Mouse (Mus musculus) limb, embryonic 15.5 days (tissue): ENCODE measurements around the gene Acrv1. TPM values are rescaled to one million over a fixed set of nuclear protein-coding genes. Genes with fewer than 3 reads are reported as not detected.
"Not testable (repeated sequence)": the region's sequence is repeated elsewhere in the genome, so short reads cannot be mapped to it uniquely, and the experiment has no call there.

ENCODE experiments used
- ATAC-seq: fragments of 200-750 bp; cut with Nextera tagmentation; 2 replicates; pipeline ENCODE4 v1.8.0; 2017; ENCODE audit warnings: low read depth, moderate TSS enrichment; ENCODE audit not compliant: insufficient number of reproducible peaks, low FRiP score, low TSS enrichment
- H3K27ac ChIP-seq: fragments of 300-500 bp; sonication (generic); 2 replicates; pipeline ENCODE4 v1.5.1; 2015; ENCODE audit warnings: moderate library complexity, mild to moderate bottlenecking, inconsistent platforms
- H3K27me3 ChIP-seq: fragments of 300-500 bp; sonication (generic); 2 replicates; pipeline ENCODE4 v1.6.1; 2015; ENCODE audit warnings: inconsistent platforms
- H3K36me3 ChIP-seq: fragments of 300-500 bp; sonication (generic); 2 replicates; pipeline ENCODE4 v1.6.1; 2015; ENCODE audit warnings: inconsistent platforms
- H3K4me1 ChIP-seq: fragments of 300-500 bp; sonication (generic); 2 replicates; pipeline ENCODE4 v1.6.1; 2015; ENCODE audit warnings: inconsistent platforms
- H3K4me2 ChIP-seq: fragments of 300-500 bp; sonication (generic); 2 replicates; pipeline ENCODE4 v1.6.1; 2015; ENCODE audit warnings: mild to moderate bottlenecking, inconsistent platforms
- H3K4me3 ChIP-seq: fragments of 300-500 bp; sonication (generic); 2 replicates; pipeline ENCODE4 v1.5.1; 2015; ENCODE audit warnings: mild to moderate bottlenecking, inconsistent platforms
- H3K9ac ChIP-seq: fragments of 300-500 bp; sonication (generic); 2 replicates; pipeline ENCODE4 v1.6.1; 2015; ENCODE audit warnings: inconsistent platforms
- H3K9me3 ChIP-seq: fragments of 300-500 bp; sonication (generic); 2 replicates; pipeline ENCODE4 v1.6.1; 2016; ENCODE audit warnings: inconsistent platforms
- WGBS: fragments of 180-500 bp; shearing (Covaris S2); methylation state at CpG from one replicate; pipeline ENCODE4 v1.1.7; 2015; 5-methylcytosine and 5-hydroxymethylcytosine counted together
- polyA plus RNA-seq: library from polyadenylated mRNA; unstranded; fragments of >200 nt; fragmentation: Nextera tagmentation; extraction: Ambion mirVana; gene quantifications from 2 replicates; pipeline ENCODE4 v1.2.1, GENCODE M21; 2015

Gene Acrv1
- not detected in 2 replicates for polyA plus RNA-seq

- ATAC-seq = no peak
- Histone ChIP-seq H3K9me3 (no peaks in the 10 kb centered on the region), H3K4me3 (no peak within 1 kb of the TSS), H3K27me3 (no peaks in the 10 kb centered on the region), H3K9ac (no peak within 1 kb of the TSS), H3K4me1 (no peaks in the 10 kb centered on the region), H3K4me2 (no peak within 1 kb of the TSS), H3K36me3 (no peaks in the 10 kb centered on the region), H3K27ac (no peak within 1 kb of the TSS)
- 58% methylated on average over 1 of the region's 1 CpGs for WGBS
Measured at GRCm38 (mm10) chr9:36692920-36693319, at the start of gene Acrv1. Gene Acrv1, plus strand, starts transcription at chr9:36693220.

- not testable (repeated sequence) for H3K36me3 ChIP-seq, H3K27ac ChIP-seq, H3K4me3 ChIP-seq, ATAC-seq, H3K9me3 ChIP-seq, H3K9ac ChIP-seq, H3K4me1 ChIP-seq, H3K4me2 ChIP-seq, H3K27me3 ChIP-seq
- 59% methylated on average over 3 of the region's 3 CpGs for WGBS
Measured at GRCm38 (mm10) chr9:36643276-36643675, 49.7 kb upstream of the Acrv1 start, which contains the start of gene A630095E13Rik. Gene A630095E13Rik, minus strand, starts transcription at chr9:36643376.

DNA sequence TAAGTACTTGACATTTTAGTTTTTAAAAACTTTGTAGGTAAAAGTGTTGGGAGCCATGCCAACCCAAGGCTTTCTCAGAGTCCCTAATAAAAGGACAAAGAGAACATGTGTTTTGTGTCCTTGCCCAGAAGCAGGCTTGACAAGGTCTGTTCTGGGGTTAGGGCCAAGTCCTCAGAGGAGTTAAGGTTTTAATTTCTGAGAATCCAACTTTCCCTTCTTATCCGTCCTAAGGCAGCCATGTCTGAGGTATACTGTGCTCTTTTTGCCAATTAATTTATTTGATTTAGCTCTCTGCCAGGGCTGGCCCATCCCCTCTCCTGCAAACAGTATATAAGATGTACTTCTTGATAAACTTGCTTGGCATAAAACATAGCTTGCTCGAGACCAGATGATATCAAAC is 11.6 kb upstream of the Acrv1 start:
- Histone ChIP-seq H3K4me2 (no peak overlapping the region), H3K4me1 (no peaks in the 10 kb centered on the region), H3K27ac (no peak overlapping the region; the same call in 1 of the 2 replicates), H3K27me3 (no peaks in the 10 kb centered on the region), H3K9ac (no peak overlapping the region), H3K36me3 (no peaks in the 10 kb centered on the region), H3K9me3 (no peaks in the 10 kb centered on the region), H3K4me3 (no peak overlapping the region)
- 0 out of 2 replicates have a peak, but pooled peaks have one; percentile 44 for ATAC-seq
- 49% methylated on average over 2 of the region's 2 CpGs for WGBS

GRCm38 (mm10) chr9:36687329-36687728 is 5.7 kb upstream of the Acrv1 start:
- H3K27me3 ChIP-seq = no peaks in the 10 kb centered on the region
- H3K27ac ChIP-seq = no peak overlapping the region
- no peaks in the 10 kb centered on the region for H3K9me3 ChIP-seq
- H3K36me3 ChIP-seq = no peaks in the 10 kb centered on the region
- no peaks in the 10 kb centered on the region for H3K4me1 ChIP-seq
- H3K9ac ChIP-seq = no peak overlapping the region
- ATAC-seq = no peak
- H3K4me3 ChIP-seq = no peak overlapping the region
- H3K4me2 ChIP-seq = no peak overlapping the region

DNA sequence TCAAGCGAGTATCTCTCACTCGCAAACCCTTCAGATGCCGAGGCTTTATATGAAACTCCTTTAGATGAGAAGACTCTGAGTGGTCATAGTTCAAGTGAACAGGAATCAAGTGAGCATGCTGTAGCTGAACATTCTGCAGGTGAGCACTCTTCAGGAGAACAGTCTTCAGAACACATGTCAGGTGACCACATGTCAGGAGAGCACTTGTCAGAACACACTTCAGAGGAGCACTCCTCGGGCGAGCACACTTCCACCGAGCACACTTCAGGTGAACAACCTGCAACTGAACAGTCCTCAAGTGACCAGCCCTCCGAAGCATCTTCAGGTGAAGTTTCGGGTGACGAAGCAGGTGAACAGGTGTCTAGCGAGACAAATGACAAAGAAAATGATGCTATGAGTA is 1.3 kb downstream of the Acrv1 start:
- H3K4me1 ChIP-seq = no peaks in the 10 kb centered on the region
- H3K9ac ChIP-seq = no peak overlapping the region
- H3K36me3 ChIP-seq = no peaks in the 10 kb centered on the region
- no peak for ATAC-seq
- no peak overlapping the region for H3K4me2 ChIP-seq
- no peaks in the 10 kb centered on the region for H3K9me3 ChIP-seq
- no peak overlapping the region for H3K27ac ChIP-seq
- H3K27me3 ChIP-seq = no peaks in the 10 kb centered on the region
- no peak overlapping the region for H3K4me3 ChIP-seq
- 91% methylated on average over 10 of the region's 10 CpGs for WGBS

GRCm38 (mm10) chr9:36705923-36706322 is 12.9 kb downstream of the Acrv1 start:
- no peak for ATAC-seq
- H3K9me3 ChIP-seq = no peaks in the 10 kb centered on the region
- no peak overlapping the region for H3K4me2 ChIP-seq
- peaks cover 11% of the 10 kb centered on the region for H3K36me3 ChIP-seq
- H3K9ac ChIP-seq = no peak overlapping the region
- 83% methylated on average over 3 of the region's 3 CpGs for WGBS
- H3K27ac ChIP-seq = no peak overlapping the region
- no peaks in the 10 kb centered on the region for H3K4me1 ChIP-seq
- H3K27me3 ChIP-seq = no peaks in the 10 kb centered on the region
- no peak overlapping the region for H3K4me3 ChIP-seq

GRCm38 (mm10) chr9:36707304-36707703 is 14.3 kb downstream of the Acrv1 start:
- H3K9ac ChIP-seq = no peak overlapping the region
- no peaks in the 10 kb centered on the region for H3K9me3 ChIP-seq
- 90% methylated on average over 6 of the region's 6 CpGs for WGBS
- no peak for ATAC-seq
- peaks cover 14% of the 10 kb centered on the region for H3K36me3 ChIP-seq
- H3K27me3 ChIP-seq = no peaks in the 10 kb centered on the region
- no peak overlapping the region for H3K4me3 ChIP-seq
- no peaks in the 10 kb centered on the region for H3K4me1 ChIP-seq
- H3K27ac ChIP-seq = no peak overlapping the region
- H3K4me2 ChIP-seq = no peak overlapping the region

DNA sequence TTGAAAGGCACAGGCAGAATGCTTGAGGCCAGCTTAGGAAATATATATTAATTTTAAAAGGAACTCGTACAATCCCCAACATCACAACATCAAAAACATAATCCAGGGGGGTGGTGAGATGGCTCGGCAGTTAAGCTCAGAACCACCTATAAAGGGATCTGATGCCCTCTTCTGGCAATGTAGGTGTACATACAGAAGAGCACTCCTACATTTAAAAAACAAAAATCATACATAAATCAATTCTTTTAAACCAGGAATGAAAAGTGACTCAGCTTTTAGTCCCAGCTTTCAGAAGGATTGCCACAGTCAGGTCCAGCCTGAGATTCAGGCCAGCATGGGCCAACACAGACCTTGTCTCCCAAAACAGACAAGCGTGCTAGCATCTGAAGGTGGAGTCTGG is 23.6 kb downstream of the Acrv1 start:
- Histone ChIP-seq H3K27me3 (no peaks in the 10 kb centered on the region), H3K4me1 (no peaks in the 10 kb centered on the region), H3K4me2 (no peak overlapping the region), H3K9ac (no peak overlapping the region), H3K27ac (no peak overlapping the region), H3K36me3 (peaks cover 20% of the 10 kb centered on the region), H3K9me3 (no peaks in the 10 kb centered on the region), H3K4me3 (no peak overlapping the region)
- WGBS = 71% methylated on average over 3 of the region's 3 CpGs
- ATAC-seq = no peak

- Histone ChIP-seq H3K4me1 (peaks cover 13% of the 10 kb centered on the region), H3K4me2 (peak overlapping the region; percentile 96), H3K9me3 (no peaks in the 10 kb centered on the region), H3K4me3 (peak overlapping the region; percentile 71), H3K9ac (peak overlapping the region; percentile 63), H3K36me3 (peaks cover 16% of the 10 kb centered on the region), H3K27ac (peak overlapping the region; percentile 94), H3K27me3 (no peaks in the 10 kb centered on the region)
- peak; percentile 91 for ATAC-seq
- under 1% methylated on average over 53 of the region's 53 CpGs for WGBS
Measured at GRCm38 (mm10) chr9:36726131-36727033, 33.4 kb downstream of the Acrv1 start.

DNA sequence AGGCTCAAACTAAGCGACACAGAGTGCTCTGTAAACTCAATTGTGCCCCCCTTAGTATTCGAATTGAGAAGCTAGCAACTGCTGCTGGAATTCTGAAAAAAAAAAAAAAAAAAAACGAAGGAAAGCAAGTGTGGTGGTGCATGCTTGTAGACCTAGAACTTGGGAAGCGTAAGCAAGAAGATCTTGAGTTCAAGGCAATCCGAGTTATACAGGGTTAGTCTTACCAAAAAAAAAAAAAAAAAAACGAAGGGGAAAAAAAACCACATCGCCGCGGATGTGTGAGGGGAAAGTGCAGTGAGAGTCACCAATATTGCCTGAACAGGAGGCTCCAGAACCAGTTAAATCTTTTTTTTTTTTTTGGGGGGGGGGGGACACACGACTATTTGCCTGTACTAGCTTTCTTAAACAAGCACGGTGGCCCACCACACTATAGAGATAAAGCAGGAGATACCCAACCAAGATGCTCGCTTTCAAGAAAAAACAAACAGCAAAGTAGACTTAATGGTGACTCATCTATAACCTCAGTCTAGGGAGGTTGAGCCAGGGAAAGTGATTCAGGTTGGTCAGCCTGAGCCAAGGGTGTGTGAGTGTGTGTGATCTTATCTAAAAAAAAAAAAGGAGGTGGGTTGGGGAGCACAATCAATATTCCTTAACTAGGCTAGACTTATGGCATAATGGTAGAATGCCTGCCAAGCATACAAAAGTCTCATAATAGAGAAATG is 34.2 kb downstream of the Acrv1 start, which contains the start of gene Chek1:
Gene Chek1 (minus strand): TSS at position 32 of the 722 bp plus-strand sequence.
- Histone ChIP-seq H3K4me1 (peaks cover 13% of the 10 kb centered on the region), H3K27me3 (no peaks in the 10 kb centered on the region), H3K36me3 (peaks cover 14% of the 10 kb centered on the region), H3K4me2 (peak within 1 kb of the TSS; percentile 96), H3K9me3 (no peaks in the 10 kb centered on the region), H3K27ac (peak within 1 kb of the TSS; percentile 94), H3K4me3 (peak within 1 kb of the TSS; percentile 71), H3K9ac (peak within 1 kb of the TSS; percentile 63)
- ATAC-seq = no peak
- 7% methylated on average over 12 of the region's 12 CpGs for WGBS
